Mouse (Mus musculus) lung, adult 2 months (tissue): ENCODE data around the gene Mctp1.

Source experiments
- CTCF ChIP-seq: fragments of 200-500 bp; IDR thresholded peaks from 2 replicates; pipeline ENCODE4 v1.5.1; 2011; ENCODE audit warnings: mild to moderate bottlenecking, low read length, control low read depth; ENCODE audit not compliant: insufficient read depth
- POLR2A ChIP-seq: fragments of 200-500 bp; IDR thresholded peaks from 2 replicates; pipeline ENCODE4 v1.6.1; 2011; ENCODE audit warnings: low read depth, mild to moderate bottlenecking, control low read depth, low read length, borderline replicate concordance; ENCODE audit errors: extremely low read depth

DNA sequence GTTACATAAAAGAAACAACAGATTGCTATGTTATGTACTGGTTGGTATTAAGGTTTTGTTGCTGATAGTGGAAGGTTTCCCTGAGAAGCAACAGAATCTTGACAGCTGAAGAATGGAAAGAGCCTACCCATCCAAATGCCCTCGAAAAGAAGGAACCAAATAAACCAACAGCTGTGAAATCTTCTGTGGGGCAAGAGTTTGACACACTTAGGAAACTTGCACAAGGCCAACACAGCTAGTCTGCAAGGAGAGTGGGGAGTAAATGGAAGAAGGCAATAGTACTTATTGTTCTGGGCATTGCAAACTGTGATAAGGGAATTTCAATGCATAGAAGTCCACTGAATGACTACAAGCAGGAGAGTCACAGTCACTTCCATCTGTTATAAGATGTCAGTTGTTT, 236.2 kb downstream of the Mctp1 start:
- no peak for TF ChIP-seq CTCF
- no peak for TF ChIP-seq POLR2A
